Mouse (Mus musculus) kidney, adult 2 months (tissue): ENCODE data around the gene Tnrc6b. TPM values are rescaled to one million over a fixed set of nuclear protein-coding genes. Genes with fewer than 3 reads are reported as not detected.
"Not testable (repeated sequence)": the region's sequence is repeated elsewhere in the genome, so short reads cannot be mapped to it uniquely, and the experiment has no call there.

ENCODE experiments used
- DNase-seq: peaks from one replicate; pipeline ENCODE4 v3.0.0; 2021
- H3K27ac ChIP-seq: fragments of 200-500 bp; 2 replicates; pipeline ENCODE4 v1.5.1; 2012; ENCODE audit warnings: low read depth, low read length, control low read depth, inconsistent platforms; ENCODE audit not compliant: insufficient read depth
- H3K27me3 ChIP-seq: fragments of 200-500 bp; replicated peaks from 2 replicates; pipeline ENCODE4 v1.6.1; 2012; ENCODE audit warnings: mild to moderate bottlenecking, moderate library complexity, low read length, inconsistent platforms; ENCODE audit not compliant: control insufficient read depth, insufficient read depth
- H3K36me3 ChIP-seq: fragments of 200-500 bp; 2 replicates; pipeline ENCODE4 v1.6.1; 2012; ENCODE audit warnings: mild to moderate bottlenecking, moderate library complexity, low read length, inconsistent platforms; ENCODE audit not compliant: control insufficient read depth, insufficient read depth
- H3K4me1 ChIP-seq: fragments of 200-500 bp; 2 replicates; pipeline ENCODE4 v1.6.1; 2011; ENCODE audit warnings: low read length; ENCODE audit not compliant: control insufficient read depth, insufficient read depth
- H3K4me3 ChIP-seq: fragments of 200-500 bp; 2 replicates; pipeline ENCODE4 v1.5.1; 2011; ENCODE audit warnings: mild to moderate bottlenecking, low read depth, low read length, control low read depth; ENCODE audit not compliant: insufficient read depth
- CTCF ChIP-seq: fragments of 200-500 bp; conservative IDR thresholded peaks from 2 replicates; pipeline ENCODE4 v1.5.1; 2011; ENCODE audit warnings: low read depth, mild to moderate bottlenecking, control low read depth, low read length, moderate library complexity, mixed read lengths; ENCODE audit not compliant: insufficient read depth, insufficient read length
- POLR2A ChIP-seq: fragments of 200-500 bp; IDR thresholded peaks from one replicate; pipeline ENCODE4 v1.6.1; 2011; ENCODE audit warnings: low read depth, low read length, control low read depth
- WGBS: fragments of 180-500 bp; shearing (Covaris S2); methylation state at CpG from one replicate; pipeline ENCODE4 v1.1.7; 2018; 5-methylcytosine and 5-hydroxymethylcytosine counted together
- polyA plus RNA-seq: library from polyadenylated mRNA; depleted of rRNA; stranded (reverse); fragments of >200 nt; gene quantifications from 2 replicates; pipeline ENCODE4 v1.2.3, GENCODE M21; 2012

The Tnrc6b gene
- polyA plus RNA-seq, 1 experiment = 12.1 TPM

- Histone ChIP-seq H3K4me3 (no peak overlapping the region), H3K36me3 (peaks cover 13% of the 10 kb centered on the region), H3K4me1 (no peaks in the 10 kb centered on the region), H3K27ac (no peak overlapping the region), H3K27me3 (no peaks in the 10 kb centered on the region)
- WGBS = 84% methylated on average over 4 of the region's 4 CpGs
- TF ChIP-seq POLR2A (no peak), CTCF (no peak)
- DNase-seq = no peak
These were observed 210.7 kb downstream of the Tnrc6b start for GRCm38 (mm10) chr15:80921781-80922180.

GRCm38 (mm10) chr15:80924211-80924610 is 213.1 kb downstream of the Tnrc6b start:
- TF ChIP-seq POLR2A = no peak
- no peak for TF ChIP-seq CTCF
- Histone ChIP-seq H3K27me3 (no peaks in the 10 kb centered on the region), H3K36me3 (peaks cover 6% of the 10 kb centered on the region; the same call in 1 of the 2 replicates), H3K4me1 (no peaks in the 10 kb centered on the region), H3K4me3 (no peak overlapping the region), H3K27ac (no peak overlapping the region)
- 87% methylated on average over 2 of the region's 2 CpGs for WGBS
- no peak for DNase-seq

DNA sequence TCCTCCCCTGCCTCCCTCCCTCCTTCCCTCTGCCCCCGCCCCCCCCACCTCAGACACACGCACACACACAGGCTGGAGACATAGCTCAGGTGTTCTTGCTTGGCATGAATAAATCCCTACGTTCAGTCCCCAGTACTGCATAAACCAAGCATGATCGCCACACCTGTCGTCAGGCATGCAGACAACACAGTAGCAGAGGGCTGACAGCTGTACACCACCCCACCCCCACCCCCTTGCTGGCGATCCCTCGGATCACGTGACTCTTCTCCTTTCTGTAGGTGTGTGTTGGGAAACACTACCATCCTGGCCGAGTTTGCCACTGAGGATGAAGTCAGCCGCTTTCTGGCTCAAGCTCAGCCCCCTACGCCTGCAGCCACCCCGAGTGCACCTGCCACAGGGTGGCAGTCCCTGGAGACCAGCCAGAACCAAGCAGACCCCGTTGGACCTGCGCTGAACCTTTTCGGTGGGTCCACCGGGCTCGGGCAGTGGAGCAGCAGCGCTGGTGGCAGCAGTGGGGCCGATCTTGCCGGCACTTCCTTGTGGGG is 217.8 kb downstream of the Tnrc6b start:
- no peak for DNase-seq
- TF ChIP-seq CTCF (no peak), POLR2A (no peak)
- Histone ChIP-seq H3K36me3 (peaks cover 1% of the 10 kb centered on the region; the same call in 1 of the 2 replicates), H3K4me3 (no peak overlapping the region), H3K27ac (no peak overlapping the region), H3K27me3 (no peaks in the 10 kb centered on the region), H3K4me1 (no peaks in the 10 kb centered on the region)
- 79% methylated on average over 20 of the region's 20 CpGs for WGBS

GRCm38 (mm10) chr15:80930048-80930571 is 219.0 kb downstream of the Tnrc6b start:
- Histone ChIP-seq H3K4me1 (no peaks in the 10 kb centered on the region), H3K36me3 (peaks cover 1% of the 10 kb centered on the region; the same call in 1 of the 2 replicates), H3K27me3 (no peaks in the 10 kb centered on the region), H3K27ac (no peak overlapping the region), H3K4me3 (no peak overlapping the region)
- TF ChIP-seq POLR2A (no peak), CTCF (no peak)
- DNase-seq = no peak
- 48% methylated on average over 16 of the region's 16 CpGs for WGBS

DNA sequence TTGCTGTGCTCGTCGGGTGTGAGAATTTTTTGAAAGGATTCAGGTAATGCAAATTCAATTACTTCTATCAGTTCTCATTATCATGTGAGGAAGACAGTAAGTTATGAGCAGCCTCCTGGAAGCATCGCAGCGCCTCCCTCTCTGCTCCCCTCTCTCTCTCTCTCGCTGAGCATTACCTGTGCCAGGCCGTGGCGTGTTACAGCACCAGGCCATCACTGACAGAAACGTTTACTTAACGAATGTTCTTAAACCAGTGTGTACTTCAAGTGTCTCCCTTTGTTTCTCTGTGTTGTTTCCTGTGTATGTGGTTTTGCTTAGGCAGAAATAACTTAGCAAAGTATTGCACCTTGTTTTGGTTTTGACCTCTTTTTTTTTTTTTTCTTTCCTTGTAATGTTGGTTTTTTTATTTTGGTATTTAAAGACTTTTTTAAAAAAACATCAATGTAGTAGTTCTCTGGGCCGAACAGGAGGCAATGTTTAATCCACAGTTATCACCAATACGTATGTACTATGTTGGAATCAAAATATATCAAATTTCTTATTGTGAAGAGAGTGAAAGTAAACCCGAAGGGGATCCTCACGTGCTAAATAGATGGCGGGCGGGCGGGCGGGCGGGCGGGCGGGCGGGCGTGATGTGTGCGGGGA is 219.7 kb downstream of the Tnrc6b start:
- H3K36me3 ChIP-seq, DNase-seq, H3K27me3 ChIP-seq, H3K4me1 ChIP-seq, H3K27ac ChIP-seq, H3K4me3 ChIP-seq: not testable (repeated sequence)
- WGBS = 89% methylated on average over 23 of the region's 23 CpGs

GRCm38 (mm10) chr15:80931345-80931960 is 220.3 kb downstream of the Tnrc6b start:
- Histone ChIP-seq H3K4me1 (no peaks in the 10 kb centered on the region), H3K27me3 (no peaks in the 10 kb centered on the region), H3K4me3 (no peak overlapping the region), H3K36me3 (peaks cover 1% of the 10 kb centered on the region; the same call in 1 of the 2 replicates), H3K27ac (no peak overlapping the region)
- WGBS = 83% methylated on average over 9 of the region's 9 CpGs
- no peak for DNase-seq
- TF ChIP-seq POLR2A (no peak), CTCF (no peak)

DNA sequence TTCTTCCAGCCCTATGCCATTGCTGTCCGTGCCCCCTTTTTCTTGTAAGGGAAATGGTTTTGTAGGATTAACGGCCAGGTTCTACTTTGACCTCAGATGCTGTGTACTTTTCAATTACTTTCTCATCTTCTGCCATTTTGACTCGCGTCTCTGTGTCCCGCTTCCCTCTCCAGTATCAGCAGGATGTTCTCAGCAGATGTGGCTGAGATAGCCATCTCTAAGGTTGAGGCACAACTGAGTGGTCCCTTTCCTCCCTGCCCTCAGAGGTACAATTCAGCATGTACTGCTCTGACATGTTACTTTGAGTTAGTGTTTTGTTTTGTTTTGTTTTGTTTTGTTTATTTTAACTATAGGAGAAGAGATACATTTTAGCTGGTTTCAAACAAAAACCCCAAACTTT is 223.7 kb downstream of the Tnrc6b start:
- Histone ChIP-seq H3K36me3 (no peaks in the 10 kb centered on the region; the same call in 1 of the 2 replicates), H3K27me3 (no peaks in the 10 kb centered on the region), H3K27ac (no peak overlapping the region), H3K4me3 (no peak overlapping the region), H3K4me1 (no peaks in the 10 kb centered on the region)
- DNase-seq = no peak
- no peak for TF ChIP-seq CTCF
- TF ChIP-seq POLR2A = no peak
- 78% methylated on average over 5 of the region's 5 CpGs for WGBS
